9 mouse cellular contexts compared by ENCODE assay signal in the genomic region with DNA sequence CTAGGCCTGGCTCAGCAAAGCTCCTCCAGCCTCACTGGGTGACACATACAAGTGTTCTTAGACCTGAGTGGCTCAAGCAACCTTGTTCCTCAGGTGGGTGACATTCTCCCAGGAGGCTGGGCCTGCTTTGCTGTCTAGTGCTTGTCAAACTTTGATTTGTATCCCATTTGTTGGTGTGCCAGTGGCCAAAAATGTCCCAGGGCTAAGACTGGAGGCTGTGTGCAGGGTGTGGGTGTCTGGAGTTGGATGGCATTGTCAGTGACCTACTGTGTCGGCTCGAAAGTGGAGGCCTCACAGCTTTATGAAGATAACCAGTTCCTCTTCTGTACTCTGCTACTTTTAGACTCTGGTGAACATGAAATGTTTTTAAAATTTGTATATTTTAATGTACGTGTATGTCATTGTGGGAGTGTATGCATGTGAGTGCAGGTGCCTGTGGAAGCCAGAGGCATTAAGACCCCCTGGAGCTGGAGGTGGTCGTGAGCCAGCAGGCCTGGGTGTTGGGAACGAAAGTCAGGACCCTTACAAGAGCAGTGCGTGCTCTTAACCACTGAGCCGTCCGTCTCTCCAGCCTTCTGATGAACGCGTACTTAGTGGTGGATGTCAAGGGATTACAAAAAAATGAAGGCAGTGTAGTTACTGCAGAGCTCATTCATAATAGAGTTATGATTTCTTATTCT. TPM values are rescaled to one million over a fixed set of nuclear protein-coding genes. Genes with fewer than 3 reads are reported as not detected.
DNase-seq lines count a peak whose midpoint lies in the region; ATAC-seq and TF ChIP-seq lines count a peak whose summit lies in the region.
"Had no signal": no experiment of that assay in that cellular context is flagged by ENCODE, and none has a peak within 500 bp of the region (broad histone marks: within the 10 kb centered on the region; RNA-seq: fewer than 3 reads in every experiment).

No protein-coding gene starts in this region.

- H3K9ac ChIP-seq in heart, adult 2 months (ENCODE audit: low read depth, low read length), result no peak overlapping the region
- no peak overlapping the region for H3K9ac ChIP-seq in forebrain, embryonic 16.5 days (replicated peaks; ENCODE audit: low read depth, low read length)
- H3K9ac ChIP-seq in liver, embryonic 12.5 days, result no peak overlapping the region

- 63% methylated on average over 10 of the region's 10 CpGs for WGBS in heart, adult 2 months
- 59% methylated on average over 10 of the region's 10 CpGs for WGBS in forebrain, embryonic 16.5 days
- WGBS in limb, embryonic 10.5 days, result 88% methylated on average over 10 of the region's 10 CpGs
- WGBS in liver, embryonic 12.5 days (ENCODE audit: insufficient replicate concordance), result 69% methylated on average over 10 of the region's 10 CpGs

- H3K9me3 ChIP-seq in forebrain, embryonic 16.5 days (ENCODE audit: control insufficient read depth, low read length), result no peaks in the 10 kb centered on the region
- H3K9me3 ChIP-seq in limb, embryonic 10.5 days (replicated peaks), result no peaks in the 10 kb centered on the region
- no peaks in the 10 kb centered on the region for H3K9me3 ChIP-seq in liver, embryonic 12.5 days (replicated peaks)

- TF ChIP-seq EP300 in heart, adult 2 months (IDR thresholded peaks at IDR 0.05; ENCODE audit: insufficient read depth, low read depth, low read length), result no peak

- peak overlapping the region; percentile 65 for H3K27ac ChIP-seq in heart, adult 2 months
- peak overlapping the region; percentile 73 for H3K27ac ChIP-seq in forebrain, embryonic 16.5 days (ENCODE audit: low read length)
- H3K27ac ChIP-seq in limb, embryonic 10.5 days, result peak overlapping the region; percentile 77
- no peak overlapping the region for H3K27ac ChIP-seq in liver, embryonic 12.5 days

- no peak overlapping the region for H3K4me2 ChIP-seq in forebrain, embryonic 16.5 days (ENCODE audit: low read length)
- H3K4me2 ChIP-seq in liver, embryonic 12.5 days, result no peak overlapping the region

- TF ChIP-seq POLR2A in heart, adult 2 months (IDR thresholded peaks at IDR 0.05; ENCODE audit: insufficient read depth, low read depth, low read length), result no peak

- no peak for DNase-seq in heart, adult 2 months
- no peak for DNase-seq in heart, postnatal 14 days
- DNase-seq in A20 (ENCODE audit: low read depth, low spot score), result peak; percentile 75
- no peak for DNase-seq in limb, embryonic 10.5 days (ENCODE audit: low spot score)
- DNase-seq in spleen, postnatal 4 days (ENCODE audit: low spot score in 2 of 2), result no peak
- no peak for DNase-seq in thymus, postnatal 36 days

- no peak for ATAC-seq in forebrain, embryonic 16.5 days
- ATAC-seq in liver, embryonic 12.5 days, result no peak

- intact Hi-C loops in heart, adult 2 months (cut with DNase I), result loop anchor here (2.0 kb wide), 1 partner anchor 39 kb away; no protein-coding TSS in a partner anchor
- intact Hi-C loops in heart, postnatal 14 days (cut with DNase I), result loop anchor here (1.0 kb wide), 1 partner anchor 41 kb away; no protein-coding TSS in a partner anchor

- peaks cover 19% of the 10 kb centered on the region for H3K4me1 ChIP-seq in heart, adult 2 months (ENCODE audit: control insufficient read depth, insufficient read depth, low read length)
- peaks cover 44% of the 10 kb centered on the region for H3K4me1 ChIP-seq in forebrain, embryonic 16.5 days (replicated peaks; ENCODE audit: control insufficient read depth, insufficient read depth, low read length)
- peaks cover 64% of the 10 kb centered on the region for H3K4me1 ChIP-seq in limb, embryonic 10.5 days
- H3K4me1 ChIP-seq in liver, embryonic 12.5 days, result peaks cover 35% of the 10 kb centered on the region

- no peak overlapping the region for H3K4me3 ChIP-seq in heart, adult 2 months
- no peak overlapping the region for H3K4me3 ChIP-seq in forebrain, embryonic 16.5 days (replicated peaks; ENCODE audit: low read length)
- H3K4me3 ChIP-seq in limb, embryonic 10.5 days, result no peak overlapping the region
- H3K4me3 ChIP-seq in liver, embryonic 12.5 days, result no peak overlapping the region

- no peaks in the 10 kb centered on the region for H3K36me3 ChIP-seq in heart, adult 2 months (ENCODE audit: control insufficient read depth, insufficient read depth, low read length)
- no peaks in the 10 kb centered on the region for H3K36me3 ChIP-seq in forebrain, embryonic 16.5 days (ENCODE audit: control insufficient read depth, insufficient read depth)
- H3K36me3 ChIP-seq in limb, embryonic 10.5 days, result peaks cover 19% of the 10 kb centered on the region
- H3K36me3 ChIP-seq in liver, embryonic 12.5 days, result peaks cover 13% of the 10 kb centered on the region

- H3K27me3 ChIP-seq in heart, adult 2 months (ENCODE audit: control insufficient read depth, insufficient read depth, low read length), result no peaks in the 10 kb centered on the region
- no peaks in the 10 kb centered on the region for H3K27me3 ChIP-seq in forebrain, embryonic 16.5 days (replicated peaks; ENCODE audit: control insufficient read depth, insufficient read depth, low read length)
- no peaks in the 10 kb centered on the region for H3K27me3 ChIP-seq in limb, embryonic 10.5 days (ENCODE audit: low read depth, poor library complexity, severe bottlenecking)
- no peaks in the 10 kb centered on the region for H3K27me3 ChIP-seq in liver, embryonic 12.5 days (replicated peaks)

- no peaks in the 10 kb centered on the region for H3K79me2 ChIP-seq in heart, adult 2 months (replicated peaks; ENCODE audit: control insufficient read depth, insufficient read depth, low read length)

- TF ChIP-seq CTCF in heart, adult 2 months (IDR thresholded peaks at IDR 0.05), result no peak

RNA-seq across cellular contexts. Expression of gene Fam118a, which starts 12.9 kb away (rescaled TPM):
- 1 to 10 TPM; 6.1 to 6.3 TPM for total RNA-seq in heart, adult 2 months (2021)
- polyA plus RNA-seq in heart, adult 2 months (2012; rRNA removed), result 4.7 and 6.3 TPM in 2 replicates
- 1 to 10 TPM; 7.9 TPM for total RNA-seq in heart, postnatal 14 days (2021)
- 35.3 and 38.9 TPM in 2 replicates for polyA plus RNA-seq in forebrain, embryonic 16.5 days (2015; fragmentation: Nextera tagmentation; extraction: Ambion mirVana)
- polyA plus RNA-seq in limb, embryonic 10.5 days (2016; fragmentation: Nextera tagmentation; extraction: Ambion mirVana), result 30.0 and 30.4 TPM in 2 replicates
- polyA plus RNA-seq in liver, embryonic 12.5 days (2016; fragmentation: Nextera tagmentation; extraction: Ambion mirVana), result 11.2 and 11.4 TPM in 2 replicates

RNA-seq across cellular contexts. Expression of gene Upk3a, which starts 24.7 kb away (rescaled TPM):
- not detected for total RNA-seq in heart, adult 2 months (2021)
- 0.39 TPM in 1 of 2 replicates, not detected in the other for polyA plus RNA-seq in heart, adult 2 months (2012; rRNA removed)
- total RNA-seq in heart, postnatal 14 days (2021), result not detected
- polyA plus RNA-seq in forebrain, embryonic 16.5 days (2015; fragmentation: Nextera tagmentation; extraction: Ambion mirVana), result 0.83 and 1.1 TPM in 2 replicates
- not detected in 2 replicates for polyA plus RNA-seq in limb, embryonic 10.5 days (2016; fragmentation: Nextera tagmentation; extraction: Ambion mirVana)
- not detected in 2 replicates for polyA plus RNA-seq in liver, embryonic 12.5 days (2016; fragmentation: Nextera tagmentation; extraction: Ambion mirVana)
- total RNA-seq: adrenal gland, postnatal 36 days had no signal

RNA-seq across cellular contexts. Expression of gene 5031439G07Rik, which starts 53.3 kb away (rescaled TPM):
- total RNA-seq in heart, adult 2 months (2021), result 10 to 100 TPM; 28.9 to 36.1 TPM
- 13.1 and 15.8 TPM in 2 replicates for polyA plus RNA-seq in heart, adult 2 months (2012; rRNA removed)
- 10 to 100 TPM; 20.6 to 21.9 TPM for total RNA-seq in heart, postnatal 14 days (2021)
- polyA plus RNA-seq in forebrain, embryonic 16.5 days (2015; fragmentation: Nextera tagmentation; extraction: Ambion mirVana), result 24.2 and 24.8 TPM in 2 replicates
- 9.7 and 10.1 TPM in 2 replicates for polyA plus RNA-seq in limb, embryonic 10.5 days (2016; fragmentation: Nextera tagmentation; extraction: Ambion mirVana)
- 3.6 and 4.9 TPM in 2 replicates for polyA plus RNA-seq in liver, embryonic 12.5 days (2016; fragmentation: Nextera tagmentation; extraction: Ambion mirVana)
